Mouse (Mus musculus) megakaryocyte progenitor cell, adult 5-6 weeks (primary cell): ENCODE measurements at regions not wholly inside any gene's neighbourhood (a gene's known extent, or its start where the extent isn't known, plus 50 kb on each side); places are given as distances from the start of the nearest gene placed in this dataset.

Experiments used
- ATAC-seq: replicated peaks from 2 replicates; pipeline ENCODE4 v1.8.0; 2016; ENCODE audit warnings: mild to moderate bottlenecking, moderate TSS enrichment, inconsistent platforms; ENCODE audit not compliant: poor library complexity

- no peak for ATAC-seq
Measured at GRCm38 (mm10) chr1:35709214-35709613, 359.0 kb upstream of the Hs6st1 start.

- ATAC-seq, result no peak
Measured at GRCm38 (mm10) chr1:35713961-35714360, 354.2 kb upstream of the Hs6st1 start.

- no peak for ATAC-seq
Measured at GRCm38 (mm10) chr1:35715931-35716330, 352.3 kb upstream of the Hs6st1 start.

- ATAC-seq, result no peak
Measured at GRCm38 (mm10) chr1:35717166-35717565, 351.0 kb upstream of the Hs6st1 start.

- no peak for ATAC-seq
Measured at GRCm38 (mm10) chr1:35717659-35718058, 350.5 kb upstream of the Hs6st1 start.

- ATAC-seq, result no peak
Measured at GRCm38 (mm10) chr1:35720063-35720462, 348.1 kb upstream of the Hs6st1 start.

GRCm38 (mm10) chr1:35724366-35724900 lies 343.8 kb upstream of the Hs6st1 start:
- no peak for ATAC-seq

- 0 out of 2 replicates have a peak, but pooled peaks have one; percentile 65 for ATAC-seq
Measured at GRCm38 (mm10) chr1:35726596-35726995, 341.6 kb upstream of the Hs6st1 start.

GRCm38 (mm10) chr1:35727310-35727990 lies 340.8 kb upstream of the Hs6st1 start:
- no peak for ATAC-seq

GRCm38 (mm10) chr1:35729785-35730295 lies 338.4 kb upstream of the Hs6st1 start:
- no peak for ATAC-seq

- no peak for ATAC-seq
Measured at GRCm38 (mm10) chr1:35730309-35730708, 337.9 kb upstream of the Hs6st1 start.

- ATAC-seq, result no peak
Measured at GRCm38 (mm10) chr1:35736247-35736646, 332.0 kb upstream of the Hs6st1 start.

- no peak for ATAC-seq
Measured at GRCm38 (mm10) chr1:35749603-35750002, 318.6 kb upstream of the Hs6st1 start.

- ATAC-seq, result no peak
Measured at GRCm38 (mm10) chr1:35750092-35750521, 318.1 kb upstream of the Hs6st1 start.

- ATAC-seq, result no peak
Measured at GRCm38 (mm10) chr1:35752636-35753035, 315.6 kb upstream of the Hs6st1 start.

GRCm38 (mm10) chr1:35754170-35754569 lies 314.0 kb upstream of the Hs6st1 start:
- ATAC-seq, result no peak

- ATAC-seq, result no peak
Measured at GRCm38 (mm10) chr1:35759010-35759409, 309.2 kb upstream of the Hs6st1 start.

- peak; percentile 46 for ATAC-seq
Measured at GRCm38 (mm10) chr1:35759600-35759999, 308.6 kb upstream of the Hs6st1 start.

- no peak for ATAC-seq
Measured at GRCm38 (mm10) chr1:35763051-35763450, 305.1 kb upstream of the Hs6st1 start.

GRCm38 (mm10) chr1:35763456-35763855 lies 304.7 kb upstream of the Hs6st1 start:
- no peak for ATAC-seq

- ATAC-seq, result no peak
Measured at GRCm38 (mm10) chr1:35764068-35764467, 304.1 kb upstream of the Hs6st1 start.

GRCm38 (mm10) chr1:35765692-35766091 lies 302.5 kb upstream of the Hs6st1 start:
- peak; percentile 63 for ATAC-seq

- no peak for ATAC-seq
Measured at GRCm38 (mm10) chr1:35766271-35766670, 301.9 kb upstream of the Hs6st1 start.
